Mouse (Mus musculus): ENCODE data around the gene Nbeal1.
"Not testable (repeated sequence)": the region's sequence is repeated elsewhere in the genome, so short reads cannot be mapped to it uniquely, and the experiment has no call there.

Gene Nbeal1

GRCm38 (mm10) chr1:60179932-60180783 lies at the start of gene Nbeal1:
TSS of gene Nbeal1 (plus strand) at chr1:60180599.
- peak; percentile 94 for DNase-seq (ENCODE audit: low spot score)

GRCm38 (mm10) chr1:60137346-60137745 lies 43.1 kb upstream of the Nbeal1 start:
- DNase-seq (ENCODE audit: low spot score) = no peak

GRCm38 (mm10) chr1:60152700-60153099 lies 27.7 kb upstream of the Nbeal1 start:
- DNase-seq (ENCODE audit: low spot score) = no peak

- DNase-seq (ENCODE audit: low spot score) = no peak
Measured at GRCm38 (mm10) chr1:60156651-60157050, 23.7 kb upstream of the Nbeal1 start.

- no peak for DNase-seq (ENCODE audit: low spot score)
Measured at GRCm38 (mm10) chr1:60158411-60158810, 22.0 kb upstream of the Nbeal1 start.

GRCm38 (mm10) chr1:60163676-60164075 lies 16.7 kb upstream of the Nbeal1 start:
- no peak for DNase-seq (ENCODE audit: low spot score)

GRCm38 (mm10) chr1:60169626-60170025 lies 10.8 kb upstream of the Nbeal1 start:
- DNase-seq (ENCODE audit: low spot score) = no peak

- no peak for DNase-seq (ENCODE audit: low spot score)
Measured at GRCm38 (mm10) chr1:60170251-60170650, 10.1 kb upstream of the Nbeal1 start.

GRCm38 (mm10) chr1:60173119-60173518 lies 7.3 kb upstream of the Nbeal1 start:
- DNase-seq (ENCODE audit: low spot score) = no peak

GRCm38 (mm10) chr1:60177814-60178213 lies 2.6 kb upstream of the Nbeal1 start:
- not testable (repeated sequence) for DNase-seq (ENCODE audit: low spot score)

- DNase-seq (ENCODE audit: low spot score) = no peak
Measured at GRCm38 (mm10) chr1:60179376-60179775, 1.0 kb upstream of the Nbeal1 start.

GRCm38 (mm10) chr1:60180784-60181221 lies 404 bp downstream of the Nbeal1 start:
- no peak for DNase-seq (ENCODE audit: low spot score)

GRCm38 (mm10) chr1:60188454-60188853 lies 8.1 kb downstream of the Nbeal1 start:
- DNase-seq (ENCODE audit: low spot score) = no peak

GRCm38 (mm10) chr1:60196813-60197212 lies 16.4 kb downstream of the Nbeal1 start:
- no peak for DNase-seq (ENCODE audit: low spot score)

GRCm38 (mm10) chr1:60199006-60199405 lies 18.6 kb downstream of the Nbeal1 start:
- DNase-seq (ENCODE audit: low spot score) = no peak

- no peak for DNase-seq (ENCODE audit: low spot score)
Measured at GRCm38 (mm10) chr1:60236261-60236660, 55.9 kb downstream of the Nbeal1 start.

- DNase-seq (ENCODE audit: low spot score) = no peak
Measured at GRCm38 (mm10) chr1:60240430-60240829, 60.0 kb downstream of the Nbeal1 start.

- DNase-seq (ENCODE audit: low spot score) = no peak
Measured at GRCm38 (mm10) chr1:60268113-60268512, 87.7 kb downstream of the Nbeal1 start.

GRCm38 (mm10) chr1:60269314-60269713 lies 88.9 kb downstream of the Nbeal1 start:
- no peak for DNase-seq (ENCODE audit: low spot score)

- no peak for DNase-seq (ENCODE audit: low spot score)
Measured at GRCm38 (mm10) chr1:60272471-60272870, 92.1 kb downstream of the Nbeal1 start.

- DNase-seq (ENCODE audit: low spot score) = no peak
Measured at GRCm38 (mm10) chr1:60293921-60294320, 113.5 kb downstream of the Nbeal1 start.

- peak; percentile 82 for DNase-seq (ENCODE audit: low spot score)
Measured at GRCm38 (mm10) chr1:60342808-60343629, 162.6 kb downstream of the Nbeal1 start, which contains the start of gene Cyp20a1. TSS of gene Cyp20a1 (plus strand) at chr1:60343323.

Measured in ovary, postnatal 10 days (tissue).